Mouse (Mus musculus): Measurements from ENCODE around the gene Sfn.

GRCm38 (mm10) chr4:133577983-133578382 is 24.0 kb downstream of the Sfn start:
- TF ChIP-seq CTCF (IDR thresholded peaks at IDR 0.05; ENCODE audit: insufficient read depth, low read depth, low read length) (no peak), POLR2A (IDR thresholded peaks at IDR 0.05; ENCODE audit: insufficient read depth, low read depth, low read length) (no peak)

Data from olfactory bulb, adult 2 months (tissue).